Mouse (Mus musculus): ENCODE results near the gene Borcs5.

GRCm38 (mm10) chr6:134646835-134647234, 7.5 kb downstream of the Borcs5 start:
- TF ChIP-seq POLR2AphosphoS5 (IDR thresholded peaks at IDR 0.05; ENCODE audit: insufficient replicate concordance, low read depth, low read length), result no peak
- TF ChIP-seq CTCF (IDR thresholded peaks at IDR 0.05; ENCODE audit: low read depth, low read length), result no peak
- TF ChIP-seq GATA1 (IDR thresholded peaks at IDR 0.05; ENCODE audit: borderline replicate concordance, low read length), result no peak
- no peak for TF ChIP-seq TAL1 (conservative IDR thresholded peaks at IDR 0.05; ENCODE audit: low read depth, low read length)
- no peak for TF ChIP-seq GATA2 (IDR thresholded peaks at IDR 0.05; ENCODE audit: borderline replicate concordance, low read depth, low read length)

Measured in G1E (cell line).